Mouse (Mus musculus) heart, embryonic 16.5 days (tissue): ENCODE data around the gene Prkca. TPM values are rescaled to one million over a fixed set of nuclear protein-coding genes. Genes with fewer than 3 reads are reported as not detected.

Experiments used
- ATAC-seq: fragments of 200-750 bp; cut with Nextera tagmentation; replicated peaks from 2 replicates; pipeline ENCODE4 v1.8.0; 2017; ENCODE audit warnings: moderate number of reproducible peaks; ENCODE audit not compliant: insufficient read depth, low FRiP score; ENCODE audit errors: extremely low read depth
- H3K27ac ChIP-seq: fragments of 300-500 bp; sonication (generic); 2 replicates; pipeline ENCODE4 v1.5.1; 2014; ENCODE audit warnings: mild to moderate bottlenecking, low read length, control low read depth, moderate library complexity
- H3K27me3 ChIP-seq: fragments of 300-500 bp; sonication (generic); 2 replicates; pipeline ENCODE4 v1.6.1; 2014; ENCODE audit warnings: low read length, mixed read lengths; ENCODE audit not compliant: control insufficient read depth, insufficient read depth
- H3K36me3 ChIP-seq: fragments of 300-500 bp; sonication (generic); 2 replicates; pipeline ENCODE4 v1.6.1; 2014; ENCODE audit not compliant: control insufficient read depth, insufficient read depth
- H3K4me1 ChIP-seq: fragments of 300-500 bp; sonication (generic); 2 replicates; pipeline ENCODE4 v1.6.1; 2014; ENCODE audit warnings: low read length, mixed read lengths; ENCODE audit not compliant: control insufficient read depth, insufficient read depth
- H3K4me2 ChIP-seq: fragments of 300-500 bp; sonication (generic); 2 replicates; pipeline ENCODE4 v1.6.1; 2014; ENCODE audit warnings: low read depth, mild to moderate bottlenecking, control low read depth, low read length
- H3K4me3 ChIP-seq: fragments of 300-500 bp; sonication (generic); 2 replicates; pipeline ENCODE4 v1.5.1; 2014; ENCODE audit warnings: mild to moderate bottlenecking, control low read depth, low read length
- H3K9ac ChIP-seq: fragments of 300-500 bp; sonication (generic); 2 replicates; pipeline ENCODE4 v1.6.1; 2014; ENCODE audit warnings: low read length, control low read depth
- H3K9me3 ChIP-seq: fragments of 300-500 bp; sonication (generic); replicated peaks from 2 replicates; pipeline ENCODE4 v1.6.1; 2016; ENCODE audit warnings: low read length; ENCODE audit not compliant: control insufficient read depth
- WGBS: fragments of 180-500 bp; shearing (Covaris S2); extraction: QIAGEN DNeasy Blood & Tissue Kit; methylation state at CpG from one replicate; pipeline ENCODE4 v1.1.7; 2014; 5-methylcytosine and 5-hydroxymethylcytosine counted together
- polyA plus RNA-seq: library from polyadenylated mRNA; unstranded; fragments of >200 nt; fragmentation: Nextera tagmentation; extraction: Ambion mirVana; gene quantifications from 2 replicates; pipeline ENCODE4 v1.2.1, GENCODE M21; 2015

Prkca gene
- polyA plus RNA-seq, 1 experiment from 2014 or later: 14.4 TPM

GRCm38 (mm10) chr11:108364945-108365589 is 21.3 kb upstream of the Prkca start:
- ATAC-seq: no peak
- Histone ChIP-seq H3K9me3 (no peaks in the 10 kb centered on the region), H3K4me3 (no peak overlapping the region)

GRCm38 (mm10) chr11:108363991-108364390 is 20.3 kb upstream of the Prkca start:
- H3K4me3 ChIP-seq: no peak overlapping the region
- H3K36me3 ChIP-seq: no peaks in the 10 kb centered on the region
- no peak for ATAC-seq
- no peaks in the 10 kb centered on the region for H3K9me3 ChIP-seq
- no peaks in the 10 kb centered on the region for H3K27me3 ChIP-seq
- H3K27ac ChIP-seq: no peak overlapping the region
- no peak overlapping the region for H3K9ac ChIP-seq
- H3K4me2 ChIP-seq: no peak overlapping the region
- WGBS: 54% methylated on average over 4 of the region's 4 CpGs
- peaks cover 5% of the 10 kb centered on the region; the same call in 1 of the 2 replicates for H3K4me1 ChIP-seq

More at GRCm38 (mm10) chr11:108364945-108365589, 21.3 kb upstream of the Prkca start:
- no peak overlapping the region for H3K27ac ChIP-seq
- peaks cover 5% of the 10 kb centered on the region; the same call in 1 of the 2 replicates for H3K4me1 ChIP-seq
- H3K27me3 ChIP-seq: no peaks in the 10 kb centered on the region
- no peak overlapping the region for H3K4me2 ChIP-seq
- 24% methylated on average over 6 of the region's 7 CpGs for WGBS
- no peak overlapping the region for H3K9ac ChIP-seq
- no peaks in the 10 kb centered on the region for H3K36me3 ChIP-seq

- Histone ChIP-seq H3K9ac (no peak overlapping the region), H3K4me3 (no peak overlapping the region), H3K4me2 (no peak overlapping the region), H3K36me3 (no peaks in the 10 kb centered on the region), H3K27ac (no peak overlapping the region), H3K27me3 (no peaks in the 10 kb centered on the region), H3K9me3 (no peaks in the 10 kb centered on the region), H3K4me1 (peaks cover 5% of the 10 kb centered on the region; the same call in 1 of the 2 replicates)
- 89% methylated on average over 5 of the region's 5 CpGs for WGBS
- no peak for ATAC-seq
These were observed 19.2 kb upstream of the Prkca start for GRCm38 (mm10) chr11:108362965-108363364.

GRCm38 (mm10) chr11:108360983-108361382 is 17.3 kb upstream of the Prkca start:
- Histone ChIP-seq H3K4me3 (no peak overlapping the region), H3K9ac (no peak overlapping the region), H3K4me1 (peaks cover 5% of the 10 kb centered on the region; the same call in 1 of the 2 replicates), H3K27me3 (no peaks in the 10 kb centered on the region), H3K36me3 (no peaks in the 10 kb centered on the region), H3K9me3 (no peaks in the 10 kb centered on the region), H3K27ac (no peak overlapping the region), H3K4me2 (no peak overlapping the region)
- no peak for ATAC-seq
- 51% methylated on average over 4 of the region's 4 CpGs for WGBS

GRCm38 (mm10) chr11:108358911-108359310 is 15.2 kb upstream of the Prkca start:
- WGBS: 84% methylated on average over 6 of the region's 6 CpGs
- H3K9me3 ChIP-seq: no peaks in the 10 kb centered on the region
- H3K36me3 ChIP-seq: no peaks in the 10 kb centered on the region
- no peak overlapping the region for H3K9ac ChIP-seq
- H3K4me3 ChIP-seq: no peak overlapping the region
- no peaks in the 10 kb centered on the region for H3K27me3 ChIP-seq
- H3K4me2 ChIP-seq: no peak overlapping the region
- no peaks in the 10 kb centered on the region for H3K4me1 ChIP-seq
- ATAC-seq: no peak
- no peak overlapping the region for H3K27ac ChIP-seq

GRCm38 (mm10) chr11:108356020-108356419 is 12.3 kb upstream of the Prkca start:
- 72% methylated on average over 4 of the region's 4 CpGs for WGBS
- Histone ChIP-seq H3K4me2 (no peak overlapping the region), H3K4me1 (no peaks in the 10 kb centered on the region), H3K27ac (no peak overlapping the region), H3K4me3 (no peak overlapping the region), H3K27me3 (no peaks in the 10 kb centered on the region), H3K9me3 (no peaks in the 10 kb centered on the region), H3K9ac (no peak overlapping the region), H3K36me3 (no peaks in the 10 kb centered on the region)
- no peak for ATAC-seq

GRCm38 (mm10) chr11:108352842-108353388 is 9.2 kb upstream of the Prkca start:
- Histone ChIP-seq H3K4me3 (no peak overlapping the region), H3K27me3 (no peaks in the 10 kb centered on the region), H3K27ac (no peak overlapping the region), H3K4me2 (no peak overlapping the region), H3K9ac (no peak overlapping the region), H3K36me3 (no peaks in the 10 kb centered on the region), H3K4me1 (no peaks in the 10 kb centered on the region), H3K9me3 (no peaks in the 10 kb centered on the region)
- 68% methylated on average over 10 of the region's 10 CpGs for WGBS
- no peak for ATAC-seq

GRCm38 (mm10) chr11:108350799-108351198 is 7.1 kb upstream of the Prkca start:
- Histone ChIP-seq H3K27me3 (no peaks in the 10 kb centered on the region), H3K4me3 (no peak overlapping the region), H3K9me3 (no peaks in the 10 kb centered on the region), H3K27ac (no peak overlapping the region), H3K36me3 (no peaks in the 10 kb centered on the region), H3K4me2 (no peak overlapping the region), H3K9ac (no peak overlapping the region), H3K4me1 (no peaks in the 10 kb centered on the region)
- WGBS: 79% methylated on average over 4 of the region's 4 CpGs
- ATAC-seq: no peak

GRCm38 (mm10) chr11:108345321-108345720 is 1.6 kb upstream of the Prkca start:
- ATAC-seq: no peak
- Histone ChIP-seq H3K4me1 (peaks cover 17% of the 10 kb centered on the region), H3K9me3 (no peaks in the 10 kb centered on the region), H3K4me3 (no peak overlapping the region), H3K9ac (no peak overlapping the region), H3K27ac (no peak overlapping the region), H3K36me3 (no peaks in the 10 kb centered on the region), H3K4me2 (no peak overlapping the region), H3K27me3 (no peaks in the 10 kb centered on the region)
- WGBS: 90% methylated on average over 2 of the region's 2 CpGs
